Mouse (Mus musculus) cerebral cortex, adult 2 months (tissue): Measurements from ENCODE around the gene Capns1.

ENCODE experiments used
- WGBS: fragments of 180-500 bp; shearing (Covaris S2); methylation state at CpG from one replicate; pipeline ENCODE4 v1.1.7; 2018; 5-methylcytosine and 5-hydroxymethylcytosine counted together

Gene Capns1

GRCm38 (mm10) chr7:30202895-30203690 lies 4.5 kb upstream of the Capns1 start:
- WGBS, result 79% methylated on average over 11 of the region's 11 CpGs

- WGBS, result 92% methylated on average over 5 of the region's 5 CpGs
Measured at GRCm38 (mm10) chr7:30200661-30201060, 2.0 kb upstream of the Capns1 start.

DNA sequence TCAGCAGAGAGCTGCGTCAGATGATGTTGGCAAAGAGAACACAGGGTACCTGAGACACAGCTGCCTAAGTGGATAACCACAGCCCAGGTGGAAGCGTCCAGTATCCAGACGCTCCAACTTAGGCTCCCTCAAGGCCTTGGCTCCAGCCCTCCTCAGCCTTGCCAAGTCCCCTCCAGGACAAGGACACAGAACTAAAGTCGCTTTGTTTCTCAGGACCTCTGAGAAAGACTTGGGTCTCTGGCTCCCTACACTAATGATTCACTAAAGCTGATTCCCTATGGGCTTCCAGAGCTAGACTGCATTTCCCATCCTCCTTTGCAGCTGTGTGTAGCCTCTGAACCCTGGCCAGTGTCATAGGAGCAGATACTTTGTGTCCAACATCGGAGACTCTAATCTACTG lies 1.6 kb upstream of the Capns1 start:
- WGBS, result 69% methylated on average over 5 of the region's 5 CpGs

- 83% methylated on average over 18 of the region's 18 CpGs for WGBS
Measured at GRCm38 (mm10) chr7:30199498-30200139, 1.0 kb upstream of the Capns1 start.

DNA sequence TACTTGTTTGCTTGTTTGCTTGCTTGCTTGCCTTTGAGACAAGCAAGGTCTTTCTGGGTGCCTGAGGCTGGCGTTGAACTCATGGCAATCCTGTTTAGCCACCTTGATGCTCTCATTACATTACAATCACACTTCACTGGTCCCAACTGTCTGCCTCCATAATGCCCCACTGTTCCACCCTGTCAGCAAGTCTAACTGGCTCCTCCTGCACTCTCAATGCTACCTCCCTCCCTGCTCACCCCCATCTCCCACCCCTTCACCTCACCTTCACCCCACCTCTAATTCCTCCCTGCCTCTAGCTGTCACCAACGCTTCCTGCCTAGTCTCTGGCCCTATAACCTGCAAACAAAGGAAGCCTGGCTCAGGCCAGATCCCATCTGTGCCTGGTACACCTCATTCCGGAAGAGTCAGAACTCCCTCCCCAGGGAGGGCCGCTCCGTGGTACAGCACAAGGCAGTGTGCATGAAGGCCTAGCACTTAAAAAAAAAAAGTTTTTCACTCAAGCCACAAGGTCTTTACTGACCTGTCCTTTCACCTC lies 950 bp downstream of the Capns1 start:
- 76% methylated on average over 5 of the region's 5 CpGs for WGBS

- 92% methylated on average over 6 of the region's 6 CpGs for WGBS
Measured at GRCm38 (mm10) chr7:30196171-30196570, 2.4 kb downstream of the Capns1 start.

DNA sequence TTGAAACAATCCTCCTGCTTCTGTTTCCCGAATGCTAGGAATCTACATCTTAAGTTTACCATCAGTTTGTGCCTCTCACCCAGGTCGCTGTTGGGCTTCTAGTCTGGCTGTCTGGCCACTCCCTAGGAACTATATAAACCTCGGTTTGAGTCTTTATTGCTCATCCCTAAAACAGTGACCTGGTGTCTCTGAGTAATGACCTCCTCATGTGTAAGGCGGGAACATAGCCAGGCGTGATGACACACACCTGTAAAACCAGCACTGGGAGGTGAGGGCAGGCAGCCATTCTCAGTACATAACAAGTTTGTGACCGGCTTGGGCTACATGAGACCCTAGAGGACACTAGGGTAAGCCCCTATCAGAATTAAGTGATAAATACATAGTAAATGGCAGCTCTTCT lies 3.1 kb downstream of the Capns1 start:
- 73% methylated on average over 6 of the region's 6 CpGs for WGBS

GRCm38 (mm10) chr7:30194884-30195283 lies 3.7 kb downstream of the Capns1 start:
- WGBS, result under 1% methylated on average over 28 of the region's 28 CpGs

DNA sequence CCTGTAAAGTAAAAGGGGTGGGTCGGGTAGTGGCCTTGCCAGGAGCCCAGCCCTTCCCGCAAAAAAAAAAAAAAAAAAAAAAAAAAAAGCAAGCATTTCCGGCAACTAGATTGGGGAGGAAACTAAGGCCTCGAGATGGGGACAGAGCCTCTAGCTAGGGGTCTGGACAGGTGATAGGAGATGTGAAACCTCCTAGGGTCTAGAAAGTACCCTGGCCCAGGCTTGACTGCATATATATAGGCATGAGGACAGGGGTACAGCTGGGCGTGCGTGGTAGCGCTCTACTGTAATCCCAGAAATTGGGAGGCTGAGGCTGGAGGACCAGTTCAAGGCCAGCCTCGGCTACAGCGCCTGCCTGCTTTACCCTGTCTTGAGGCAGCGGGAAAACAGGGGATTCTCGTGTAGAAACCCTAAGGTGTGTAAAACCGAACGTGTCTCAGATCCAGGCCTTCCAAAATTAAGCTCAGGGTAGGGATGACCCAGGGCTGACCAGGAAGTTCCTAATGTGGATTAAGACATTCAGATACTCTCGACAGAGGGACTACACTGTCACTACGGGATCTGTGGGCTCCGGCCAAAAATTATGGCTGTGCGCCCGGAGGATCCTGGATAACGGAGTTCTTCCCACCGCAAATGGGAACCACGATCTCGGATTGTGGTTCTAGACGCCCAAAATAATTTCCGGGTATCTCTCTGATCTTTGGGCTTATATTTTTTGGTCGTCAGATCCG lies 4.3 kb downstream of the Capns1 start:
- under 1% methylated on average over 26 of the region's 26 CpGs for WGBS

DNA sequence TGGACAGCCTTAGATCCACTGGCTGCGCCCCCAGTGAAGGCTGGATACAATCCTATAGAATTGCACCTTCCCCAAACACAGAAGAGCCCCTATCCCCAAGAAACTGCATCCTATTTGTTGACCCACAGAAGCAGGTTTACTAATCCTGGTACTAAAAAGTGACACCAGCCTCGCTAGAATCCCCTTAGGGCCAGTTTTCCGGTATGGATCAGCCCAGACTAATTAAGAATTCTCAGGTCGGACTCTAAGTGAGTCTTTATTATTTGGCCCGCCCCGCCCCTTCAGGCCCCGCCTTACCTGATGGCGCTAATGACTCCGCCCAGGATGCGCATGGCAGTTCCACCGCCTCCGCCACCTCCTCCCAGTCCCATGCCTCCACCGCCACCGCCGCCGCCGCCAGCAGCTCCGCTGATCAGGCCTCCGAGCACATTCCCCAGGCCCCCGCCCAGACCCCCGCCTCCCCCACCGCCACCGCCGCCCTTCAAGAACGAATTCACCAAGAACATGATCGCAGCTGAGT lies 5.0 kb downstream of the Capns1 start:
- 2% methylated on average over 25 of the region's 26 CpGs for WGBS

GRCm38 (mm10) chr7:30193013-30193412 lies 5.6 kb downstream of the Capns1 start:
- WGBS, result 38% methylated on average over 9 of the region's 9 CpGs

- WGBS, result 96% methylated on average over 12 of the region's 12 CpGs
Measured at GRCm38 (mm10) chr7:30192088-30192487, 6.5 kb downstream of the Capns1 start.

DNA sequence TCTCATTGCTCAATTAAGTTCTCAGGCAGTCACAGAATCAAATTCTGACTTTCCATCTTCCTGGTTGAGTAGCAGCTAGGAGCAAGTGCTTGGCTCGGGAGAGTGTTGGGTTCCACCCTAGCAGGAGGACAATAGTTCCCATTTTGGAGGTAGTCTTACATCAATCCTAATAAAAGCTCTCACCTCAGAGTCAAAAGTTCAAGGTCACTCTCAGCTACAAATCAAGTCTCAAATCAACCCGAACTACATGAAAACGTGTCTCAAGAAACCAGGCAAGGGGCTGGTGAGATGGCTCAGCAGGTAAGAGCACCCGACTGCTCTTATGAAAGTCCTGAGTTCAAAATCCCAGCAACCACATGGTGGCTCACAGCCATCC lies 9.5 kb downstream of the Capns1 start:
- 87% methylated on average over 4 of the region's 4 CpGs for WGBS

DNA sequence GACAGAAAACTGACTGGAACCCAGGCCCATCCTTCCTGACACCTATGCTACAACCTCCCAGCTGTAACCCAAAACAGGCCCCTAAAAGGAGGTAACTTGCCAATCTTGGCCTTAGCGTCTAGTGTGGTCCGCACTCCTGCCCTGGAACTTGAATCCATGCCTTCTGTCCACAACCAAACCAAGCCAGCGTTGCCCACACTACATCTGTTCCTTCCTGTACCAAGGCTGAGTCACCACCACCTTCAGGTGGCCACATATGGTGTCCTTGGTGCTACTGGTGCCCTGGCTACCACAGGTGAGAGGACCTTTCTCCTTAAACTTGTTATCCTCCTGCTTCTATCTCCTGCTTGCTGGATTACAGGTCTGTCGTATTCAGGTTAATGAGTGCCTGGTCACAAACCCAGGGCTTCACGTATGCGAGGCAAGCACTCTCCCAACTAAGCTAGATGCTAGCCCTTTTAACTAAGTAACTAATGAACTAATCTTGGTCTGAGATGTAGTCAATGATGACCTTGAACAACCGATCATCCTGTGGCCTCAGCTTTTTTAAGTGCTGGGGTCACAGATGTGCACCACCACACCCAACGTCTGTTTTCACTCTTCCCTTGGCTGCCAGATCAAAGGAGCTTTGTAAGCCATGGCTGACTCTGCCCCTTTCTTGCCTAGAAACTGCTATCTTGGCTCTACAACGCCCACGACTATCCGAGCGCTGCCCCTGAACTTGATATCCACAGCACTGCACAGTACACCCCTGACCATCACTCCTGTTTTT lies 10.1 kb downstream of the Capns1 start:
- 64% methylated on average over 12 of the region's 12 CpGs for WGBS

DNA sequence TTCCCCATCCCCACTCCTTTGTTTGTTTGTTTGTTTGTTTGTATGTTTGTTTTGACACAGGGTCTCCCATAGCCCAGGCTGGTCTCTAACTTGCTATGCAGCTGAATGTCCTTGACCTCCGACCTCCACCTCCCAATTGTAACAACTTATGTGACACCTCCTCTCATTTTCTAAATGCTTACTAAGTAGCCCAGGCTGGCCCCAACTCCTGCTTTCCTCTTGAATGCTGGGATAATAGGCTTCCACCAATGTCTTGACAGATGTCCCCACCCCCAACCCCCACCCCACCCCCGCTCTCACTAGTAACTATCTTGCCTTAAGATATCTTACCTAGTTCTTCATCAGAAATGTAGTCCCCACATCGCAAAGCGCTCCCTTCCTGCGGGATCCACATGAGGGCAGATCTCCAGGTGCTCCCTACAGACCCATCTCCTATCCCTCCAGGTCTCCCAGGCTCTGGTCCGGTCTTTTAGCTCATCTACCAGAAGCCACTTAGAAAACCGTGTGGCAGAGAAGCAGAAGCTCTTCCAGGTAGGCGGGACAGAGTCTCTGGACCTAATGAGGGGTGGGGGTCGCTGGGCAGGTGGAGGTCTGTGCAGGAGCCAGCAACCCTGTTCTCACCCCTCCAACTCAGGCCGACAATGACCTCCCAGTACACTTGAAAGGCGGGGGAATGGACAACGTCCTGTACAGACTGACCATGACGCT lies 13.8 kb downstream of the Capns1 start:
- 75% methylated on average over 13 of the region's 13 CpGs for WGBS

DNA sequence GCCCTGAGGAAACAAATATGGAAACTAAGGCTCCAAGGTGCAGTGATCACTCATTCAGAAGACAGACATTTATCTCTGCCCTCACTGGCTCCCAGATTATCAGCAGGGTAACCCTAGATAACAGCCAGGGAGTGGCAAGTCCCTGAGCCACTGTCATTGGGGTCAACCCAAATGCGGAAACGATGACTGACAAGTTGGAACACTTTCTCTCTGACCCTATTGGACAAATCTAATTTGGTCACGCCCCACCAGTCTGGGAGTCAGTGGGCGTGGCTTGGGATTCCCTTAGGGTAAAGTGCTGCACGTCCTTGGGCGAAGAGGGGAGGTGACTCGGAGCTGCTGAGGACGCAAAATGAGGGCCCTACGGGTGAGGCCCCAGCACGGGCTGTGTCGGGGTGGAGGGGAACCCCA lies 14.7 kb downstream of the Capns1 start, which contains the start of gene Cox7a1:
Gene Cox7a1, plus strand, starts transcription at position 266 of the 411 bp plus-strand sequence.
- WGBS, result 9% methylated on average over 11 of the region's 11 CpGs

- 73% methylated on average over 7 of the region's 7 CpGs for WGBS
Measured at GRCm38 (mm10) chr7:30183189-30183588, 15.4 kb downstream of the Capns1 start.

DNA sequence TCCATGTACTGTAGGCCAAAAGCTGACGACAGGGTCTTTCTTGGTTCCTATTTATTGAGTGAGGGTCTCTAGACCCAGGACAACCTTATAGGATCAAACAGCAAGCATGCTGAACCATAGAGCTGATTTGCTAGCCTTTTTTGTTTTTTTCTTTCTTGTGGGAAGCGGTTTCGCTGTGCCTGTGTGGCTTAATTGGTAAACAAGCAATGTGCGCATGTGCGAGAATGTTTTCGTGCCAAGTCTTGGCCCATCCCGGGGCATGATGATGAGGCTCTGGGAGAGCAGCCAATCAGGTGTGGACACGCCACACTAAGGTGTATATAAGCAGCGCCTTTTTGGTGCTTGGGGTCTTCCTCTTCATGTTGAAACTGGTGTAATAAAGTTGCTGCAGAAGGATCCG lies 16.7 kb downstream of the Capns1 start:
- 73% methylated on average over 10 of the region's 10 CpGs for WGBS

- WGBS, result 4% methylated on average over 4 of the region's 4 CpGs
Measured at GRCm38 (mm10) chr7:30181308-30181707, 17.3 kb downstream of the Capns1 start.

DNA sequence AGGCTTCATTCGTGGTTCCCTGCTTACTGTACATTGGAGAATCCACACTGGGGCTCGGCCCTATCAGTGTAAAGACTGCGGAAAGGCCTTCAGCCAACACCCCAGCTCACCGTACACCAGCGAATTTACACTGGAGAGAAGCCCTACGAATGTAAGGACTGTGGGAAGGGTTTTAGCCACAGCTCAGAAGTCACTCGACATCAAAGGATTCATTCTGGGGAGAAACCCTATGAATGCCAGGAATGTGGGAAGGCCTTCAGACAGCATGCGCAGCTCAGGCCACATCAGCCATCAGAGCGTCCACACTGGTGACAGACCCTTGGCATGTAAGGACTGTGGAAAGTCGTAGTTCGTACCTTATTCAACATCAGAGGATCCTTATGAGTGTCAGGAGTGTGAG lies 20.4 kb downstream of the Capns1 start:
- 90% methylated on average over 11 of the region's 11 CpGs for WGBS

DNA sequence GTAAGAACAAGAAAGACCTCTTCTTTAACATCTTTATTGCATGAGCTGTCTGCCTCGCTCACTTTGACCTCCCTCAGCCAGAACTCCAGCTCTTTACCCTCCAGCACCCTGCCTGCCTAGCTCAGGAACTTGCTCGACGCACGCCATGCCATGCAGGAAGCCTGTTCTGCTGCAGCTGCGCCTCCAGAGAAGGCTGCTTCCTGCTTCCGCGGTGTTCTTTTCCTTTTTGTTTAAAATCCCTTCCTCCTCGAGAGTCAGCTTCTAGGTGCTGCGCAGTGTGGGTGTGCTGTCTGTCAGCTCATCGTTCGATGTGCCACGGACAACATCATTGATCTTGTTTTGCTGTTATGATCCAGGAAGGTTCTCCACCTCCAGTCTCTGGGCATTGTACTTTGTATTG lies 22.1 kb downstream of the Capns1 start:
- WGBS, result 76% methylated on average over 12 of the region's 12 CpGs
